Mouse (Mus musculus) spleen, adult 10 weeks (tissue): ENCODE results near the gene Arfgap2. TPM values are rescaled to one million over a fixed set of nuclear protein-coding genes. Genes with fewer than 3 reads are reported as not detected.

Experiments used
- polyA plus RNA-seq: library from polyadenylated mRNA; stranded (reverse); fragments of 350-450 nt; fragmentation: Illumina TruSeq; extraction: RNeasy Lipid Tissue Mini Kit (QIAGEN cat#74804); gene quantifications from one replicate; pipeline ENCODE4 v1.2.3, GENCODE M21; 2015; ENCODE audit warnings: low replicate concordance; ENCODE audit not compliant: insufficient read depth

Arfgap2 gene
- polyA plus RNA-seq: 59.1 TPM

GRCm38 (mm10) chr2:91264711-91265681 lies at the start of gene Arfgap2:
Arfgap2 (plus strand) TSS chr2:91264974.

GRCm38 (mm10) chr2:91236601-91237510 lies 27.9 kb upstream of the Arfgap2 start, which contains the start of gene Ddb2:
Ddb2 (minus strand) TSS chr2:91236982.

GRCm38 (mm10) chr2:91255661-91256150 lies 9.1 kb upstream of the Arfgap2 start, which contains the start of gene Pacsin3:
Pacsin3 (plus strand) TSS chr2:91255954.

Other genes starting within 250 kb of the Arfgap2 start
- 0.17 TPM for gene Rapsn, start 229.4 kb upstream of the Arfgap2 start, polyA plus RNA-seq
- 177 TPM for gene Psmc3, start 211.0 kb upstream of the Arfgap2 start, polyA plus RNA-seq
- 17.9 TPM for gene Slc39a13, start 194.6 kb upstream of the Arfgap2 start, polyA plus RNA-seq
- 79.0 TPM for gene Spi1, start 182.6 kb upstream of the Arfgap2 start, polyA plus RNA-seq
- 0.22 TPM for gene Mybpc3, start 146.8 kb upstream of the Arfgap2 start, polyA plus RNA-seq
- gene Madd, start 81.1 kb upstream of the Arfgap2 start, polyA plus RNA-seq: 78.9 TPM
- 25.2 TPM for gene Nr1h3, start 62.1 kb upstream of the Arfgap2 start, polyA plus RNA-seq
- gene Acp2, start 62.1 kb upstream of the Arfgap2 start, polyA plus RNA-seq: 51.3 TPM
- 65.7 TPM for gene Ddb2, start 28.0 kb upstream of the Arfgap2 start, polyA plus RNA-seq
- 0.76 TPM for gene Pacsin3, start 9.0 kb upstream of the Arfgap2 start, polyA plus RNA-seq
- gene 1110051M20Rik, start 179.7 kb downstream of the Arfgap2 start, polyA plus RNA-seq: 10.5 TPM
- 2.4 TPM for gene Lrp4, start 192.5 kb downstream of the Arfgap2 start, polyA plus RNA-seq